ENCODE assay signal across 6 mouse cellular contexts in genomic region chr17:35950946-35951345, GRCm38 (mm10). TPM values are rescaled to one million over a fixed set of nuclear protein-coding genes. Genes with fewer than 3 reads are reported as not detected.
DNase-seq lines count a peak whose midpoint lies in the region; ATAC-seq lines count a peak whose summit lies in the region.
"Not testable (repeated sequence)": the region's sequence is repeated elsewhere in the genome, so short reads cannot be mapped to it uniquely, and the experiment has no call there.

No protein-coding gene starts in this region.

- peak; percentile 61 for DNase-seq in heart, adult 11 months
- peak; percentile 68 for DNase-seq in heart, embryonic 10.5 days (ENCODE audit: low spot score)
- DNase-seq in retina, postnatal 1 day: peak; percentile 46

- H3K36me3 ChIP-seq in heart, embryonic 10.5 days: peaks cover 11% of the 10 kb centered on the region

- not testable (repeated sequence) for H3K27ac ChIP-seq in heart, embryonic 10.5 days

- not testable (repeated sequence) for H3K9me3 ChIP-seq in heart, embryonic 10.5 days

- H3K27me3 ChIP-seq in heart, embryonic 10.5 days (ENCODE audit: insufficient read depth, poor library complexity, severe bottlenecking): not testable (repeated sequence)

- peak; percentile 47; the same call in 1 of the 2 replicates for ATAC-seq in erythroblast, adult 5-6 weeks (replicated peaks; ENCODE audit: low FRiP score, poor library complexity, severe bottlenecking)
- ATAC-seq in megakaryocyte-erythroid progenitor cell, adult 5-6 weeks (replicated peaks; ENCODE audit: low FRiP score, low TSS enrichment, poor library complexity, severe bottlenecking): 0 out of 2 replicates have a peak, but pooled peaks have one; percentile 14
- 0 out of 2 replicates have a peak, but pooled peaks have one; percentile 18 for ATAC-seq in monocyte, adult 5-6 weeks (replicated peaks; ENCODE audit: insufficient number of reproducible peaks, low FRiP score, low TSS enrichment, poor library complexity, severe bottlenecking)

- H3K4me3 ChIP-seq in heart, embryonic 10.5 days: not testable (repeated sequence)

- not testable (repeated sequence) for H3K4me1 ChIP-seq in heart, embryonic 10.5 days

RNA-seq across cellular contexts. Expression of gene Abcf1, which starts 18.6 kb away (rescaled TPM):
- total RNA-seq in erythroblast, adult 5-6 weeks (2015; ENCODE audit: low replicate concordance): 13.0 and 13.6 TPM in 2 replicates
- total RNA-seq in erythroblast, adult 5-6 weeks (2017; ENCODE audit: low replicate concordance): 33.9 and 71.4 TPM in 2 replicates
- 81.6 and 81.8 TPM in 2 replicates for polyA plus RNA-seq in heart, embryonic 10.5 days (2016; fragmentation: Nextera tagmentation; extraction: Ambion mirVana)
- total RNA-seq in megakaryocyte-erythroid progenitor cell, adult 5-6 weeks (2014; fragmentation: Nextera tagmentation): 132 and 157 TPM in 2 replicates
- 398 and 560 TPM in 2 replicates for total RNA-seq in megakaryocyte-erythroid progenitor cell, adult 5-6 weeks (2017)
- total RNA-seq in monocyte, adult 5-6 weeks (2017): 177 to 254 TPM (median 221 TPM) in 3 replicates

RNA-seq across cellular contexts. Expression of gene Gnl1, which starts 28.7 kb away (rescaled TPM):
- total RNA-seq in erythroblast, adult 5-6 weeks (2015; ENCODE audit: low replicate concordance): 1.5 and 3.3 TPM in 2 replicates
- 2.0 and 4.3 TPM in 2 replicates for total RNA-seq in erythroblast, adult 5-6 weeks (2017; ENCODE audit: low replicate concordance)
- polyA plus RNA-seq in heart, embryonic 10.5 days (2016; fragmentation: Nextera tagmentation; extraction: Ambion mirVana): 47.2 and 49.8 TPM in 2 replicates
- 27.1 and 28.2 TPM in 2 replicates for total RNA-seq in megakaryocyte-erythroid progenitor cell, adult 5-6 weeks (2014; fragmentation: Nextera tagmentation)
- total RNA-seq in megakaryocyte-erythroid progenitor cell, adult 5-6 weeks (2017): 13.8 and 16.3 TPM in 2 replicates
- 23.0 to 44.8 TPM (median 31.8 TPM) in 3 replicates for total RNA-seq in monocyte, adult 5-6 weeks (2017)

RNA-seq across cellular contexts. Expression of gene Prr3, which starts 29.1 kb away (rescaled TPM):
- 2.3 TPM in 1 of 2 replicates, not detected in the other for total RNA-seq in erythroblast, adult 5-6 weeks (2015; ENCODE audit: low replicate concordance)
- 3.0 and 5.4 TPM in 2 replicates for total RNA-seq in erythroblast, adult 5-6 weeks (2017; ENCODE audit: low replicate concordance)
- 21.9 and 30.5 TPM in 2 replicates for polyA plus RNA-seq in heart, embryonic 10.5 days (2016; fragmentation: Nextera tagmentation; extraction: Ambion mirVana)
- total RNA-seq in megakaryocyte-erythroid progenitor cell, adult 5-6 weeks (2014; fragmentation: Nextera tagmentation): 41.0 and 48.3 TPM in 2 replicates
- total RNA-seq in megakaryocyte-erythroid progenitor cell, adult 5-6 weeks (2017): 20.5 and 31.3 TPM in 2 replicates
- total RNA-seq in monocyte, adult 5-6 weeks (2017): 14.8 to 25.6 TPM (median 22.1 TPM) in 3 replicates

RNA-seq across cellular contexts. Expression of gene Ppp1r10, which starts 34.7 kb away (rescaled TPM):
- 91.1 and 91.3 TPM in 2 replicates for total RNA-seq in erythroblast, adult 5-6 weeks (2015; ENCODE audit: low replicate concordance)
- 84.8 and 104 TPM in 2 replicates for total RNA-seq in erythroblast, adult 5-6 weeks (2017; ENCODE audit: low replicate concordance)
- polyA plus RNA-seq in heart, embryonic 10.5 days (2016; fragmentation: Nextera tagmentation; extraction: Ambion mirVana): 37.6 and 45.2 TPM in 2 replicates
- total RNA-seq in megakaryocyte-erythroid progenitor cell, adult 5-6 weeks (2014; fragmentation: Nextera tagmentation): 80.8 and 95.1 TPM in 2 replicates
- total RNA-seq in megakaryocyte-erythroid progenitor cell, adult 5-6 weeks (2017): 86.4 and 103 TPM in 2 replicates
- 103 to 230 TPM (median 106 TPM) in 3 replicates for total RNA-seq in monocyte, adult 5-6 weeks (2017)

RNA-seq across cellular contexts. Expression of gene Mrps18b, which starts 34.8 kb away (rescaled TPM):
- total RNA-seq in erythroblast, adult 5-6 weeks (2015; ENCODE audit: low replicate concordance): 7.7 and 32.6 TPM in 2 replicates
- 7.4 and 18.9 TPM in 2 replicates for total RNA-seq in erythroblast, adult 5-6 weeks (2017; ENCODE audit: low replicate concordance)
- 99.5 and 111 TPM in 2 replicates for polyA plus RNA-seq in heart, embryonic 10.5 days (2016; fragmentation: Nextera tagmentation; extraction: Ambion mirVana)
- 140 and 175 TPM in 2 replicates for total RNA-seq in megakaryocyte-erythroid progenitor cell, adult 5-6 weeks (2014; fragmentation: Nextera tagmentation)
- total RNA-seq in megakaryocyte-erythroid progenitor cell, adult 5-6 weeks (2017): 72.7 and 92.6 TPM in 2 replicates
- total RNA-seq in monocyte, adult 5-6 weeks (2017): 26.6 to 31.6 TPM (median 29.0 TPM) in 3 replicates
